In genomic region chr6:125104223-125104622, GRCm38 (mm10) we compare ENCODE assay signal across 17 mouse cellular contexts. TPM values are rescaled to one million over a fixed set of nuclear protein-coding genes. Genes with fewer than 3 reads are reported as not detected.
DNase-seq lines count a peak whose midpoint lies in the region; ATAC-seq and TF ChIP-seq lines count a peak whose summit lies in the region.
"Had no signal": no experiment of that assay in that cellular context is flagged by ENCODE, and none has a peak within 500 bp of the region (broad histone marks: within the 10 kb centered on the region; RNA-seq: fewer than 3 reads in every experiment).

No protein-coding gene starts in this region.

- no peaks in the 10 kb centered on the region; the same call in 1 of the 2 replicates for H3K9me3 ChIP-seq in kidney, embryonic 16.5 days (ENCODE audit: low read length)
- no peaks in the 10 kb centered on the region for H3K9me3 ChIP-seq in liver, embryonic 12.5 days (replicated peaks)
- no peaks in the 10 kb centered on the region for H3K9me3 ChIP-seq in hindbrain, embryonic 12.5 days (replicated peaks)
- peaks cover 10% of the 10 kb centered on the region; the same call in 1 of the 2 replicates for H3K9me3 ChIP-seq in hindbrain, embryonic 10.5 days
- H3K9me3 ChIP-seq: limb, embryonic 13.5 days had no signal

- H3K4me3 ChIP-seq in kidney, adult 2 months (ENCODE audit: insufficient read depth, low read depth, low read length): no peak overlapping the region
- H3K4me3 ChIP-seq in kidney, embryonic 16.5 days (ENCODE audit: low read length): no peak overlapping the region
- no peak overlapping the region for H3K4me3 ChIP-seq in liver, embryonic 12.5 days
- H3K4me3 ChIP-seq in hindbrain, embryonic 12.5 days: no peak overlapping the region
- no peak overlapping the region for H3K4me3 ChIP-seq in hindbrain, embryonic 10.5 days
- H3K4me3 ChIP-seq: left cerebral cortex, adult 2 months; limb, embryonic 13.5 days had no signal

- no peaks in the 10 kb centered on the region for H3K27me3 ChIP-seq in kidney, adult 2 months (replicated peaks; ENCODE audit: control insufficient read depth, insufficient read depth, low read length)
- no peaks in the 10 kb centered on the region for H3K27me3 ChIP-seq in kidney, embryonic 16.5 days (ENCODE audit: insufficient read depth, low read length)
- no peaks in the 10 kb centered on the region for H3K27me3 ChIP-seq in liver, embryonic 12.5 days (replicated peaks)
- no peaks in the 10 kb centered on the region for H3K27me3 ChIP-seq in hindbrain, embryonic 12.5 days
- no peaks in the 10 kb centered on the region for H3K27me3 ChIP-seq in hindbrain, embryonic 10.5 days (ENCODE audit: insufficient read depth, poor library complexity, severe bottlenecking)
- H3K27me3 ChIP-seq: limb, embryonic 13.5 days had no signal

- peaks cover 5% of the 10 kb centered on the region; the same call in 1 of the 2 replicates for H3K4me1 ChIP-seq in kidney, adult 2 months (ENCODE audit: control insufficient read depth, insufficient read depth, low read length)
- peaks cover 13% of the 10 kb centered on the region for H3K4me1 ChIP-seq in kidney, embryonic 16.5 days (ENCODE audit: insufficient read depth, low read length)
- peaks cover 47% of the 10 kb centered on the region for H3K4me1 ChIP-seq in liver, embryonic 12.5 days
- peaks cover 11% of the 10 kb centered on the region for H3K4me1 ChIP-seq in hindbrain, embryonic 12.5 days
- peaks cover 22% of the 10 kb centered on the region for H3K4me1 ChIP-seq in hindbrain, embryonic 10.5 days (replicated peaks)

- no peak for TF ChIP-seq CTCF in kidney, adult 2 months (conservative IDR thresholded peaks at IDR 0.05; ENCODE audit: insufficient read depth, insufficient read length, low read depth, low read length)

- 64% methylated on average over 4 of the region's 4 CpGs for WGBS in kidney, adult 2 months
- 91% methylated on average over 4 of the region's 4 CpGs for WGBS in kidney, embryonic 16.5 days
- 32% methylated on average over 4 of the region's 4 CpGs for WGBS in liver, embryonic 12.5 days (ENCODE audit: insufficient replicate concordance)
- 98% methylated on average over 4 of the region's 4 CpGs for WGBS in hindbrain, embryonic 12.5 days
- WGBS in hindbrain, embryonic 10.5 days: 97% methylated on average over 4 of the region's 4 CpGs

- TF ChIP-seq POLR2A in kidney, adult 2 months (IDR thresholded peaks at IDR 0.05; ENCODE audit: low read depth, low read length): no peak

- peaks cover 30% of the 10 kb centered on the region for H3K36me3 ChIP-seq in kidney, adult 2 months (ENCODE audit: control insufficient read depth, insufficient read depth, low read length)
- peaks cover 93% of the 10 kb centered on the region for H3K36me3 ChIP-seq in kidney, embryonic 16.5 days (ENCODE audit: insufficient read depth, low read length)
- peaks cover 99% of the 10 kb centered on the region for H3K36me3 ChIP-seq in liver, embryonic 12.5 days
- H3K36me3 ChIP-seq in hindbrain, embryonic 12.5 days: peaks cover 94% of the 10 kb centered on the region
- H3K36me3 ChIP-seq in hindbrain, embryonic 10.5 days: peaks cover 100% of the 10 kb centered on the region

- no peak overlapping the region for H3K4me2 ChIP-seq in kidney, embryonic 16.5 days (replicated peaks; ENCODE audit: low read depth, low read length)
- peak overlapping the region; percentile 51 for H3K4me2 ChIP-seq in liver, embryonic 12.5 days
- H3K4me2 ChIP-seq in hindbrain, embryonic 12.5 days (replicated peaks): no peak overlapping the region
- H3K4me2 ChIP-seq: hindbrain, embryonic 14.5 days; limb, embryonic 13.5 days; midbrain, embryonic 11.5 days had no signal

- peak; percentile 32 for DNase-seq in kidney, adult 2 months
- DNase-seq in c-Kit-positive CD71-positive TER-119-positive erythroid progenitor cells, embryonic 14.5 days (ENCODE audit: low spot score): peak; percentile 95
- peak; percentile 57 to 78 for DNase-seq in spleen, postnatal 36 days (ENCODE audit: low spot score in 2 of 2)
- no peak for DNase-seq in hindbrain, embryonic 10.5 days (ENCODE audit: low spot score)
- no peak for DNase-seq in gastrocnemius, postnatal 14 days
- DNase-seq: adrenal gland, adult 8-10 months; gastrocnemius, postnatal 36 days; kidney, adult 9 months; lung, postnatal 10 days had no signal

- no peak overlapping the region for H3K9ac ChIP-seq in kidney, embryonic 16.5 days (replicated peaks; ENCODE audit: low read length)
- peak overlapping the region; percentile 52; the same call in 1 of the 2 replicates for H3K9ac ChIP-seq in liver, embryonic 12.5 days
- H3K9ac ChIP-seq in hindbrain, embryonic 12.5 days: no peak overlapping the region
- H3K9ac ChIP-seq: hindbrain, embryonic 14.5 days; limb, embryonic 13.5 days had no signal

- no peak overlapping the region for H3K27ac ChIP-seq in kidney, adult 2 months (ENCODE audit: insufficient read depth, low read depth, low read length)
- no peak overlapping the region for H3K27ac ChIP-seq in kidney, embryonic 16.5 days (ENCODE audit: low read length)
- H3K27ac ChIP-seq in liver, embryonic 12.5 days: peak overlapping the region; percentile 87
- H3K27ac ChIP-seq in hindbrain, embryonic 12.5 days: no peak overlapping the region
- no peak overlapping the region for H3K27ac ChIP-seq in hindbrain, embryonic 10.5 days
- H3K27ac ChIP-seq: hindbrain, embryonic 14.5 days; left cerebral cortex, adult 2 months; limb, embryonic 13.5 days had no signal

- no peak for ATAC-seq in kidney, embryonic 16.5 days (ENCODE audit: low FRiP score, low TSS enrichment)
- ATAC-seq in liver, embryonic 12.5 days: peak; percentile 100
- no peak for ATAC-seq in hindbrain, embryonic 12.5 days (ENCODE audit: low FRiP score)
- ATAC-seq: CD4-positive, CD25-positive, alpha-beta regulatory T cell, adult 4 months had no signal

- intact Hi-C loops in gastrocnemius, postnatal 14 days (cut with DNase I; ENCODE audit: low total_unique reads): loop anchor here (5.0 kb wide), 1 partner anchor 33 kb away; no protein-coding TSS in a partner anchor

RNA-seq across cellular contexts. Expression of gene Chd4, which starts 8.4 kb away (rescaled TPM):
- 43.6 and 57.7 TPM in 2 replicates for polyA plus RNA-seq in kidney, adult 2 months (2012; rRNA removed)
- polyA plus RNA-seq in kidney, embryonic 16.5 days (2015; fragmentation: Nextera tagmentation; extraction: Ambion mirVana): 72.0 and 80.4 TPM in 2 replicates
- polyA plus RNA-seq in liver, embryonic 12.5 days (2016; fragmentation: Nextera tagmentation; extraction: Ambion mirVana): 38.3 and 40.5 TPM in 2 replicates
- 131 and 133 TPM in 2 replicates for polyA plus RNA-seq in hindbrain, embryonic 12.5 days (2016; fragmentation: Nextera tagmentation; extraction: Ambion mirVana)
- 95.7 and 97.6 TPM in 2 replicates for polyA plus RNA-seq in hindbrain, embryonic 10.5 days (2016; fragmentation: Nextera tagmentation; extraction: Ambion mirVana)
- 10 to 100 TPM; 75.1 to 84.3 TPM for total RNA-seq in gastrocnemius, postnatal 14 days (2021)

RNA-seq across cellular contexts. Expression of gene Nop2, which starts 27.5 kb away (rescaled TPM):
- 15.5 and 16.5 TPM in 2 replicates for polyA plus RNA-seq in kidney, adult 2 months (2012; rRNA removed)
- 68.6 and 69.3 TPM in 2 replicates for polyA plus RNA-seq in kidney, embryonic 16.5 days (2015; fragmentation: Nextera tagmentation; extraction: Ambion mirVana)
- 83.1 and 85.3 TPM in 2 replicates for polyA plus RNA-seq in liver, embryonic 12.5 days (2016; fragmentation: Nextera tagmentation; extraction: Ambion mirVana)
- polyA plus RNA-seq in hindbrain, embryonic 12.5 days (2016; fragmentation: Nextera tagmentation; extraction: Ambion mirVana): 48.1 and 54.2 TPM in 2 replicates
- 67.6 and 83.8 TPM in 2 replicates for polyA plus RNA-seq in hindbrain, embryonic 10.5 days (2016; fragmentation: Nextera tagmentation; extraction: Ambion mirVana)
- 10 to 100 TPM; 16.0 to 20.4 TPM for total RNA-seq in gastrocnemius, postnatal 14 days (2021)

RNA-seq across cellular contexts. Expression of gene Lpar5, which starts 36.5 kb away (rescaled TPM):
- polyA plus RNA-seq in kidney, adult 2 months (2012; rRNA removed): 2.9 and 3.5 TPM in 2 replicates
- 0.30 and 0.60 TPM in 2 replicates for polyA plus RNA-seq in kidney, embryonic 16.5 days (2015; fragmentation: Nextera tagmentation; extraction: Ambion mirVana)
- 1.9 and 2.2 TPM in 2 replicates for polyA plus RNA-seq in liver, embryonic 12.5 days (2016; fragmentation: Nextera tagmentation; extraction: Ambion mirVana)
- polyA plus RNA-seq in hindbrain, embryonic 12.5 days (2016; fragmentation: Nextera tagmentation; extraction: Ambion mirVana): 0.33 and 0.40 TPM in 2 replicates
- polyA plus RNA-seq in hindbrain, embryonic 10.5 days (2016; fragmentation: Nextera tagmentation; extraction: Ambion mirVana): 0.10 TPM in 1 of 2 replicates, not detected in the other
- total RNA-seq in gastrocnemius, postnatal 14 days (2021): under 1 TPM in 1 of 2 experiments, not detected in 1; 0.24 TPM
- total RNA-seq: gastrocnemius, postnatal 36 days had no signal
- polyA plus RNA-seq: midbrain, embryonic 11.5 days had no signal

RNA-seq across cellular contexts. Expression of gene Iffo1, which starts 40.8 kb away (rescaled TPM):
- 35.0 and 36.4 TPM in 2 replicates for polyA plus RNA-seq in kidney, adult 2 months (2012; rRNA removed)
- polyA plus RNA-seq in kidney, embryonic 16.5 days (2015; fragmentation: Nextera tagmentation; extraction: Ambion mirVana): 7.9 and 8.7 TPM in 2 replicates
- polyA plus RNA-seq in liver, embryonic 12.5 days (2016; fragmentation: Nextera tagmentation; extraction: Ambion mirVana): 6.6 and 7.3 TPM in 2 replicates
- 19.2 and 21.3 TPM in 2 replicates for polyA plus RNA-seq in hindbrain, embryonic 12.5 days (2016; fragmentation: Nextera tagmentation; extraction: Ambion mirVana)
- 12.5 and 18.3 TPM in 2 replicates for polyA plus RNA-seq in hindbrain, embryonic 10.5 days (2016; fragmentation: Nextera tagmentation; extraction: Ambion mirVana)
- 10 to 100 TPM; 24.0 to 28.7 TPM for total RNA-seq in gastrocnemius, postnatal 14 days (2021)

RNA-seq across cellular contexts. Expression of gene Acrbp, which starts 54.7 kb away (rescaled TPM):
- polyA plus RNA-seq in kidney, adult 2 months (2012; rRNA removed): 14.3 and 18.9 TPM in 2 replicates
- 16.3 and 20.4 TPM in 2 replicates for polyA plus RNA-seq in kidney, embryonic 16.5 days (2015; fragmentation: Nextera tagmentation; extraction: Ambion mirVana)
- 2.8 and 3.7 TPM in 2 replicates for polyA plus RNA-seq in liver, embryonic 12.5 days (2016; fragmentation: Nextera tagmentation; extraction: Ambion mirVana)
- polyA plus RNA-seq in hindbrain, embryonic 12.5 days (2016; fragmentation: Nextera tagmentation; extraction: Ambion mirVana): 16.0 and 18.3 TPM in 2 replicates
- 13.1 and 15.5 TPM in 2 replicates for polyA plus RNA-seq in hindbrain, embryonic 10.5 days (2016; fragmentation: Nextera tagmentation; extraction: Ambion mirVana)
- 1 to 10 TPM; 1.4 to 2.5 TPM for total RNA-seq in gastrocnemius, postnatal 14 days (2021)

Comparison
In these comparisons a context has a peak if more than half of its experiments do, and no peak if none do; other contexts are left out.
1. DNase-seq: peak in kidney, adult 2 months (single experiment), c-Kit-positive CD71-positive TER-119-positive erythroid progenitor cells, embryonic 14.5 days (single experiment) and spleen, postnatal 36 days (2 of 2); none in hindbrain, embryonic 10.5 days (single experiment) and gastrocnemius, postnatal 14 days (single experiment).